Mouse (Mus musculus) testis, postnatal 10 days (tissue): ENCODE results near the gene Slc4a7.
A peak's percentile ranks its signal among the peaks of the same experiment; 100 is the strongest.
"Not testable (repeated sequence)": the region's sequence is repeated elsewhere in the genome, so short reads cannot be mapped to it uniquely, and the experiment has no call there.

Source experiments
- DNase-seq: peaks from one replicate; pipeline ENCODE4 v3.0.0; 2021; ENCODE audit warnings: low spot score

The Slc4a7 gene

DNA sequence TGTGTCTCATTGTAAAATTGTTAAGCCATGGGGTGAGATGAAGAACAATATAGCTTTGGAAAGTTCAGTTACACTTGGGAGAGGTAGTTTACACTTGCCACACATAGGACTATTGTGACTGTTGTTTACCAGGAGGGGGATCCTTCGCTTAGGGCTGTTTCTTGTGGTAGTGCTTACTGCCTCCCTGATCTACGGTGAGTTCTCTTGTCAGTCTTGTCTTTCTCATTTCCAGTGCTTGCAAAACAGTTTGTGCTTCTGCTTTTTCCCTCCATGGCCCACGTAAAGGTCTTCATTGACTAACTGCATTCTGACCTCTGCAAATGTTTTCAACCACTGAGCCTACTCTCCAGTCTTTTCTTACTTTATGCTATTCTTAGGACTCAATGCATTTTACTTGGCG is 98.3 kb downstream of the Slc4a7 start:
- DNase-seq = no peak

- DNase-seq = no peak
Measured at GRCm38 (mm10) chr14:14800810-14801209, 98.7 kb downstream of the Slc4a7 start.

GRCm38 (mm10) chr14:14803115-14803514 is 101.0 kb downstream of the Slc4a7 start, which contains the start of gene Nek10:
Gene Nek10, plus strand, starts transcription at chr14:14803415.
- not testable (repeated sequence) for DNase-seq

DNA sequence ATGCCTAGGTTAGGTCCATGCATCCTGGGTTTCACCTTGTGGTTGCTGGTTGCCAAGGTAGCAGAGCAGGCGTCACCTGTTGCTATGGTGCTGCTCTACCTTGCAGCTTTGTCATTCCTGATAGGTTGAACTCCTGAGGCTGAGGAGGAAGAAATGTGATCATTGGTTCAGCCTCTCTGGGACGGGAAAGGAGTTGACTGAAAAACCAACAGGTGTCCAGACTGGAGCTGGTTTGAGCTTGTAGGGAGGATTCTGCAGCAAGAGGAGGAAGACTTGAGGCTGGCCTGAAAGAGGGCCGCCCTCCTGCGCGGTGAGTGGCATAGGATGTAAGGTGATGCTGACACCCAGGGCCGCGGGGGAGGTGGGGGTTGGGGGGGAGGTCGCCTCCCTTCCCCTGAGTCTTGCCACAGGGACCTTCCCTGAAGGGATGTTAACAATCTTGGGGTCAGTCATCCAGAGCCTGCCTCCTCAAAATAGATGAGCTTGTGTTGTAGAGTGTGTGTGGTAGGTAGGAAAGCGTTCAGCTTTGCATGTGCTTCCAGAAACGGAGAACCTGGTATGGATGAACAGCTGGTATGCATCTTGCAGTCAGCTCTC is 101.9 kb downstream of the Slc4a7 start:
- DNase-seq = no peak

GRCm38 (mm10) chr14:14804518-14805212 is 102.6 kb downstream of the Slc4a7 start:
- no peak for DNase-seq

- DNase-seq = peak; percentile 80
Measured at GRCm38 (mm10) chr14:14832520-14833240, 130.6 kb downstream of the Slc4a7 start.

DNA sequence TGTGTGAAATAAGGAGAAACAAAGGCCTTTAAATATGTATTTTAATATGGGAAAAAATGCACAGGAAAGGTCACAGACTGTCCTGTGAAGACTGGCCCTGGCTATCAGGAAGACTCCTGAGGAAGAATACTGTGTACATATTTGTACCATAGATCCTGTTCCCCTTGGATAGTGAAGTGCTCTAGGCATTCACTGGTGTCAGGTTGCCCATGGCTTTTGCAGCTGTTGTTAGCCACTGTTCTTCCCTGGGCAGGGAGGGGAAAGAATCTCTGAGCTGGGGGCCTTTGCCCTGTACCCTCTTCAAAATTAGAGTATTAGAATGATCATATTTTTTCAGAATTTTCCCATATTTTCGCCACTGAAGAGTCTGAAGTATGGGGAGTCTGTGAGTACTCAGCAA is 131.4 kb downstream of the Slc4a7 start:
- no peak for DNase-seq

DNA sequence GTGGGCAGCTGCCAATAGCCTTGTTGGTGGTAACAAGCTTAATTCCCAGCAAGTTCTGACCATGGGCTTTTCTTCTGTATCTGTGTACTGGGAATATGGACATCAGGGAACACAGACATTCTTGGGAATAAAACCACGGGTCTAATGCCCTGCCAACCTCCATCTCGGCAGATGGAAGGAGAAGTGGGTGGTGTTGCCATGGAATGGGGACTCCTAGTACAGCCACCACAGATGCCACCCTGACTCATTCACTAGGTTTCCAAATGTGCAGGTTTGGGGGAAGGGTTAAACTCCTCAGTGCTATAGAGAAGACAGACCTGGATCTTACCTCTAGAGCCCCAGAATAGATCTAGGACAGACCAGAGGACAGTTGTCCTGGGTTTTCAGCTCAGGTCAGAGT is 132.2 kb downstream of the Slc4a7 start:
- DNase-seq = no peak

DNA sequence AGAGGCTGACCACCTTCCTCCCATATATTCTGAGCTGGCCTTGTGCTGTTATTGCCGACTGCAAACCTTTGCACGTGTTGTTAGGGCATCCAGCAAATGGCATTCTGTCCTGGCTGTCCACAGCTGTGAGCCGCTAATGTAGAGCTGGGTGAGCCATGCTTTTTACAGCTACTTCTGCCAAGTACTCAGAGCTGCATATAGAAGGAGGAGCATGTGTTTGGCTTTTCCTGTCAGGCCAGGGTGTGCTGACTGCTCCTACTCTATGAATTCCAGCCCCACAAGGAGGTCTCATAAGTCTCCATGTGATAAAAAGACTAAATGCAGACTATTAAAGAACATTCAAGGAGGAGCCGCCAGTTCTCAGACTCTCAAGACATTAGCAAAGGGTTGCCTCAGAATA is 135.5 kb downstream of the Slc4a7 start:
- no peak for DNase-seq

DNA sequence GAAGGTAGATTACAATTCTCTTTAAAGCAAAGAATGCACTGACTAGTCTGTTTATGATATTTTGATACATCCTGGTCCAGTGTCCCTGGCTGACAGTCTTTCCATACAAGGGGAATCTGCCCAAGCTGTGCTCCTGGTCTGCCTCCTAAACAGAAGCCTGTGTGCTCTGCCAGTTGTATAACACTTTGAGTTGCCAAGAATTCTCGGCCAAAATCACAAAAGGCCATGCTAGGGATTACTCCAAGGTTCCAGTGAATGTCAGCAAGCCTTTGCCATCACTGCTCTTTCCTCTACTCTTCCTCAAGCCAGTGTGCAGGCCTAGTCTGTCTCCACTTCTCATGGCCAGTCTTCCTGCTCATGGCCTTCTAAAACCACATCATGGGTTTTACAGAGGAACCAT is 136.0 kb downstream of the Slc4a7 start:
- no peak for DNase-seq

DNA sequence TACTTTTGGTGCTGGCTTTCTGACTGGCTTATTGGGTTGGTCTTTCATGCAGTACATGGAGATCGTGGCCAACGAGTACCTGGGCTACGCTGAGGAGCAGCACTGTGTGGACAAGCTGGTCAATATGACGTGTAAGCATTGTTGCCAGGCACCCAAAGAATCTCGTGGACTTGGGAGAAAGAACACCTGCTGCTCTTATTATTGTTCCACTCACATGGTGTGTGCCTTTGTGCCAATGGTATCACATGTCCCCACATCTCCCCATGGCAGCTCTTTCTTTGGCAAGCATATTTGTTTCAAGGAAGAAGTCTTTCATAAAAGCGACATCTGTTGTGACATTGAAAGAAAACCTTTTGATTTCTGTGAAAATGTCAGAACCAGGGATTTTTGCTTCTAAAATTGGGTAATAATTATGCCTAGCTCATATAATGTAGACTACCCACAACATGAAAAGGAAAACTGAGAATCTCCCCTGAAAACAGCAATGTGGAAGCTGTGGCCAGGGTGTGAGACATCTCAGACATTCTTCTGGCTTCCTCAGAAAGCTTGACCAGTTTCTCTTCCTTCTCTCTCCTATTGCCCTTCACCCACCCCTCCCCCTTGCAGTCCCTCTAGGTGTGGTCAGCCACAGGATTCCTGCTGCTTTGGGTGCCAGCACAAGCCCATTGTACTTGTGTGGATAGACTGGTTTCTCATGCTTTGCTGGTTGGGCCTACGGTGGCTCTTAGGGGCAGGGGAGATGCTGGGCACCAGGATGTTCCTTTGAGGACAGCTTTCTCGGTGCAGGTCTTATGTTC is 140.9 kb downstream of the Slc4a7 start:
- DNase-seq = no peak
